Mouse (Mus musculus): ENCODE data around the gene Fmo1.
"Not testable (repeated sequence)": the region's sequence is repeated elsewhere in the genome, so short reads cannot be mapped to it uniquely, and the experiment has no call there.

The Fmo1 gene

GRCm38 (mm10) chr1:162805011-162805410 is 61.4 kb downstream of the Fmo1 start:
- DNase-seq (ENCODE audit: low read depth, low spot score): no peak

- DNase-seq (ENCODE audit: low read depth, low spot score): no peak
Observed at GRCm38 (mm10) chr1:162796441-162796840, 70.0 kb downstream of the Fmo1 start.

GRCm38 (mm10) chr1:162792306-162793044 is 73.9 kb downstream of the Fmo1 start:
- no peak for DNase-seq (ENCODE audit: low read depth, low spot score)

- no peak for DNase-seq (ENCODE audit: low read depth, low spot score)
Observed at GRCm38 (mm10) chr1:162785222-162785621, 81.2 kb downstream of the Fmo1 start.

GRCm38 (mm10) chr1:162783669-162784248 is 82.7 kb downstream of the Fmo1 start:
- no peak for DNase-seq (ENCODE audit: low read depth, low spot score)

GRCm38 (mm10) chr1:162781035-162781434 is 85.4 kb downstream of the Fmo1 start:
- DNase-seq (ENCODE audit: low read depth, low spot score): not testable (repeated sequence)

Data from CD4-positive helper T cell, adult 2 months (primary cell).